Mouse (Mus musculus) liver, embryonic 11.5 days (tissue): ENCODE measurements around the gene Fank1. TPM values are rescaled to one million over a fixed set of nuclear protein-coding genes. Genes with fewer than 3 reads are reported as not detected.

ENCODE experiments used
- ATAC-seq: fragments of 200-750 bp; cut with Nextera tagmentation; replicated peaks from 2 replicates; pipeline ENCODE4 v1.8.0; 2017; ENCODE audit warnings: moderate number of reproducible peaks, mild to moderate bottlenecking, moderate TSS enrichment, moderate library complexity; ENCODE audit not compliant: low FRiP score
- DNase-seq: peaks from one replicate; pipeline ENCODE4 v3.0.0-alpha.2; 2017; ENCODE audit warnings: low spot score
- H3K27ac ChIP-seq: fragments of 300-500 bp; sonication (generic); 2 replicates; pipeline ENCODE4 v1.5.1; 2014; ENCODE audit warnings: mild to moderate bottlenecking, low read depth, low read length, control low read depth
- H3K27me3 ChIP-seq: fragments of 300-500 bp; sonication (generic); replicated peaks from 2 replicates; pipeline ENCODE4 v1.6.1; 2014; ENCODE audit warnings: low read length, mixed read lengths; ENCODE audit not compliant: control insufficient read depth, insufficient read depth
- H3K36me3 ChIP-seq: fragments of 300-500 bp; sonication (generic); 2 replicates; pipeline ENCODE4 v1.6.1; 2014; ENCODE audit warnings: mild to moderate bottlenecking, low read length, moderate library complexity, mixed read lengths; ENCODE audit not compliant: control insufficient read depth, insufficient read depth
- H3K4me1 ChIP-seq: fragments of 300-500 bp; sonication (generic); replicated peaks from 2 replicates; pipeline ENCODE4 v1.6.1; 2014; ENCODE audit warnings: low read length, mixed read lengths; ENCODE audit not compliant: control insufficient read depth, insufficient read depth
- H3K4me2 ChIP-seq: fragments of 300-500 bp; sonication (generic); 2 replicates; pipeline ENCODE4 v1.6.1; 2014; ENCODE audit warnings: mild to moderate bottlenecking, control low read depth, moderate library complexity
- H3K4me3 ChIP-seq: fragments of 300-500 bp; sonication (generic); 2 replicates; pipeline ENCODE4 v1.5.1; 2014; ENCODE audit warnings: low read depth, low read length, control low read depth
- H3K9ac ChIP-seq: fragments of 300-500 bp; sonication (generic); 2 replicates; pipeline ENCODE4 v1.6.1; 2014; ENCODE audit warnings: low read depth, low read length, control low read depth
- H3K9me3 ChIP-seq: fragments of 300-500 bp; sonication (generic); 2 replicates; pipeline ENCODE4 v1.6.1; 2016; ENCODE audit warnings: low read length, inconsistent platforms, mixed read lengths; ENCODE audit not compliant: control insufficient read depth
- WGBS: fragments of 180-500 bp; shearing (Covaris S2); extraction: QIAGEN DNeasy Blood & Tissue Kit; methylation state at CpG from one replicate; pipeline ENCODE4 v1.1.7; 2014; 5-methylcytosine and 5-hydroxymethylcytosine counted together
- polyA plus RNA-seq: library from polyadenylated mRNA; unstranded; fragments of >200 nt; fragmentation: Nextera tagmentation; extraction: Ambion mirVana; gene quantifications from 2 replicates; pipeline ENCODE4 v1.2.1, GENCODE M21; 2014

The Fank1 gene
- polyA plus RNA-seq: 0.25 TPM in 1 of 2 replicates, not detected in the other

- peak; percentile 97 for ATAC-seq
- under 1% methylated on average over 44 of the region's 45 CpGs for WGBS
- H3K36me3 ChIP-seq: no peaks in the 10 kb centered on the region
Measured at GRCm38 (mm10) chr7:133776626-133776996, at the start of gene Fank1. Gene Fank1 (plus strand): TSS chr7:133776861.

DNA sequence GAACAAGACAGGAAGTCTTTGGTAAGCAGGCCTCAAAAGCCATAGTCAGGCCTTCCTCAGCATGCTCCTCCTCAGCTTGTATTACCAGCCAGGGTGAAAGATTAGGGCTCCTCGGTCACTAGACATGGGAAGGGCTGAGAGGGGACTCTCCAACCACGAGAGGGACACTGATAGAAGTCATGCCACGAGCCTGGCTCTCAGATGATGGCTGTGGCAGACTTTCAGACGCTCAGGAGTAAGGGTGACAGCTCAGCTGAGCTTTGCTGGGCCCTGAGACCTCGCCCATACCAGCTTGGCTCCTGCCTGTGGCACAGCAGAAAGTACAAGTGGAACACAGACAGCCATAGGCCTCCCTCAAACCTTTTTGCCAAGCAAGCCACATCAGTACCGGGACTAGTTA, 49.6 kb upstream of the Fank1 start:
- DNase-seq (no peak), ATAC-seq (no peak)
- peaks cover 5% of the 10 kb centered on the region; the same call in 1 of the 2 replicates for H3K36me3 ChIP-seq
- peaks cover 6% of the 10 kb centered on the region; the same call in 1 of the 2 replicates for H3K4me1 ChIP-seq
- H3K9ac ChIP-seq: no peak overlapping the region
- H3K9me3 ChIP-seq: no peaks in the 10 kb centered on the region
- no peak overlapping the region for H3K27ac ChIP-seq
- H3K4me2 ChIP-seq: no peak overlapping the region
- no peak overlapping the region for H3K4me3 ChIP-seq
- WGBS: 64% methylated on average over 6 of the region's 6 CpGs
- H3K27me3 ChIP-seq: no peaks in the 10 kb centered on the region

More at GRCm38 (mm10) chr7:133776626-133776996, at the start of gene Fank1:
- no peak within 1 kb of the TSS; the same call in 1 of the 2 replicates for H3K27ac ChIP-seq
- peak within 1 kb of the TSS; percentile 91 for H3K4me2 ChIP-seq
- peaks cover 6% of the 10 kb centered on the region for H3K4me1 ChIP-seq
- DNase-seq: peak; percentile 92
- peak within 1 kb of the TSS; percentile 77 for H3K4me3 ChIP-seq
- no peaks in the 10 kb centered on the region for H3K27me3 ChIP-seq
- H3K9ac ChIP-seq: peak within 1 kb of the TSS; percentile 81
- no peaks in the 10 kb centered on the region for H3K9me3 ChIP-seq

GRCm38 (mm10) chr7:133729351-133729750, 47.3 kb upstream of the Fank1 start:
- DNase-seq (no peak), ATAC-seq (no peak)
- Histone ChIP-seq H3K4me3 (no peak overlapping the region), H3K9me3 (no peaks in the 10 kb centered on the region), H3K27ac (no peak overlapping the region), H3K36me3 (0 out of 2 replicates have a peak, but pooled peaks cover 2% of the 10 kb centered on the region), H3K4me2 (no peak overlapping the region), H3K9ac (no peak overlapping the region), H3K27me3 (no peaks in the 10 kb centered on the region), H3K4me1 (peaks cover 6% of the 10 kb centered on the region; the same call in 1 of the 2 replicates)
- 77% methylated on average over 5 of the region's 5 CpGs for WGBS

DNA sequence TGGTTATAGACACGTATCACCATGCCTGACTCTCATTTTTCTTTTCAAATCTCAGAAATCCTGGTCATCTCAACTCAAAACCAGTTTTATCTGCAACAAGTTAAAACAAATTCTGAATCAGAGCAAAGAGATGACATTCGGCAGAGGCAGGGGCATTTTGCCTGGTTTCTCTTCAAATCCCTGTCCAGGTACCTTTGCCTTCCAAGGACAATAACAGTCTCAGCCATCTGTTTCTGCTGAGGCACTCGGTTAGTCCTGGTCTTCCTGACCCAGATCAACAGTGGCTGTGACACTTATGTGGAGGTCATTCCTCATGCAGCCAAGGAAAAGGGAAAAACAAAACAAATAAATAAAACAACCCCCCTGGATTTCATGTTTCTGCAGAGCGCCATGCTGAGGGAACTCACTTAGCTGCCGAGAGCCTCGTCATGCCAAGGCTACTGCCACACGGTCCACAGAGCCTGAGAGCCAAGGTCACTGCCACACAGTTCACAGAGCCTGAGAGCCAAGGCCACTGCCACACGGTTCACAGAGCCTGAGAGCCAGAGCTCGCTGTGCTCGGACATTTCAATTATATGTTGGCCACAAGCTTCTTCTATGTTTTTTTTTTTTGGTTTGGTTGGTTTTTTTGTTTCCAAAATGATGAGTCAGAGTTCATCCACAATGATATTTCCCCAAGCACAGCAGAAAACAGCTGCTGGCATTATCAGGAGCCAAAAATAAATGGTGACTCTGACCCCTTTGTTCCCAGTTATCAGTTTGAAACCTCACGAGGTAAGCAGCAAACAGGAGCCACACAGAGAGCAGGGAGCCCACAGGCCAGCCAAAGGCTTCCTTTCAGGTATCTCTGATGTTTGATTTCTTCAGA, 46.1 kb upstream of the Fank1 start:
- Histone ChIP-seq H3K9ac (no peak overlapping the region), H3K4me1 (peaks cover 6% of the 10 kb centered on the region; the same call in 1 of the 2 replicates), H3K9me3 (no peaks in the 10 kb centered on the region), H3K27me3 (no peaks in the 10 kb centered on the region), H3K4me2 (no peak overlapping the region), H3K36me3 (0 out of 2 replicates have a peak, but pooled peaks cover 2% of the 10 kb centered on the region), H3K27ac (no peak overlapping the region), H3K4me3 (no peak overlapping the region)
- 75% methylated on average over 11 of the region's 11 CpGs for WGBS
- ATAC-seq: no peak
- DNase-seq: no peak

GRCm38 (mm10) chr7:133731971-133732645, 44.6 kb upstream of the Fank1 start:
- Histone ChIP-seq H3K4me3 (no peak overlapping the region), H3K27ac (no peak overlapping the region)
- no peak for DNase-seq

DNA sequence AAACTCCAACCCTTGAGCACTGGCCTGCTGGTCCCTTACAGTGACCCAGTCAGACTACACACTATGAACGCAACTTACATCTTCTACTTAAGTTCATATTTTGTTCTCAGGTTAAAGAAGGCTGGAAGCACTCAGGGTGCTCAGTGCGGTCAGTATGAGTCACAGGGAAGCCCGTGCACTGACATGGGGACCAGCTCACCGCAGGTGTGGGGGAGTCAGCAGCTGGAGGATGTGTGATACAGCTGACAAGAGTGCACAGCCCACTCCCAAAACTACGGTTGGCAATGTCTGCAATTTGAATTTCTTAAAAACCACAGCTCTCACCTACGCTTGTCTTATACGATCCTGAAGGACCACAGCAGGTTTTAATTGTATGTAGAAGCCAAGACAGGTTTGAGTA, 36.1 kb upstream of the Fank1 start:
- Histone ChIP-seq H3K27ac (no peak overlapping the region), H3K27me3 (no peaks in the 10 kb centered on the region)

More at GRCm38 (mm10) chr7:133731971-133732645, 44.6 kb upstream of the Fank1 start:
- Histone ChIP-seq H3K36me3 (0 out of 2 replicates have a peak, but pooled peaks cover 2% of the 10 kb centered on the region), H3K4me2 (no peak overlapping the region), H3K9me3 (no peaks in the 10 kb centered on the region), H3K27me3 (no peaks in the 10 kb centered on the region), H3K4me1 (peaks cover 6% of the 10 kb centered on the region; the same call in 1 of the 2 replicates), H3K9ac (no peak overlapping the region)
- no peak for ATAC-seq
- WGBS: 79% methylated on average over 4 of the region's 4 CpGs

DNA sequence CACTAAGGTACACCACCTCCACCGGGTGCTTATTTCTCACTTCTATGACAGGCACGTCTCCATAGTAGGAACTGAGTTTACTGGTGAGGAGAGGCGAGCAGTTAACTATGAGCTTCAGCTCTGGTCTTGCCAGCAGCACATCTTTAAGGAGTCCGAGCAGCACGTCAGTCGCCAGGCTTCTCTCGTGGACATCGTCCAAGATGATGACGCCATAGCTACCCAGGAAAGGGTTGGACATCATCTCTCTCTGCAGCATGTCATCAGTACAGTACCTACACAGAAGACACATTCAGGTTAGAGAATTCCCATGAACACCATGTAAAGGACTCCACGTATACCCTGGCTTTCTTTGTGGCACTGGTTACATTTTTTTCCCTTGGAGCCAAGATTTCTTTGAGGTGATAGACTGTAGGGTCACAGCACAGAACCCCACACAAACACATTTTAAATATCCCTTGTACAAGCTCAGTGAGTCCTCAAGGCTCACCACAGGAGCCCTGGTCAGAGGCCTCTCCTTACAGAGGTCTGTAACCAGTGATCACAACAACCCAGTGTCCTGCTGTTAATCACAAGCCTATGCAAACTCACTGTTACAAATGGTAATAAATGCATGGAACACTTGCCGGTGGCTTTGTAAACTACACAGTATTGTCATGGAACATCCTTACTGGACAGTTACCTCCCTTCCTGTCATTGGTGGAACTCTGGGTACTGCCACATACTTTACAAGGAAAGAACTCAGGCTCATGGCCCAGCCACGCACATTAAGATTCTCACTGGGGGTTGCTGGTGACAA, 33.9 kb upstream of the Fank1 start:
- Histone ChIP-seq H3K27ac (no peak overlapping the region), H3K4me2 (no peak overlapping the region), H3K36me3 (no peaks in the 10 kb centered on the region), H3K9me3 (no peaks in the 10 kb centered on the region), H3K27me3 (no peaks in the 10 kb centered on the region), H3K4me1 (0 out of 2 replicates have a peak, but pooled peaks cover 3% of the 10 kb centered on the region), H3K9ac (no peak overlapping the region), H3K4me3 (no peak overlapping the region)
- ATAC-seq: no peak
- no peak for DNase-seq
- 93% methylated on average over 12 of the region's 12 CpGs for WGBS

More for the DNA sequence above, 36.1 kb upstream of the Fank1 start:
- Histone ChIP-seq H3K9ac (no peak overlapping the region), H3K4me3 (no peak overlapping the region), H3K9me3 (no peaks in the 10 kb centered on the region), H3K4me2 (no peak overlapping the region), H3K4me1 (0 out of 2 replicates have a peak, but pooled peaks cover 3% of the 10 kb centered on the region), H3K36me3 (no peaks in the 10 kb centered on the region)
- no peak for DNase-seq
- WGBS: 78% methylated on average over 7 of the region's 7 CpGs
- no peak for ATAC-seq

DNA sequence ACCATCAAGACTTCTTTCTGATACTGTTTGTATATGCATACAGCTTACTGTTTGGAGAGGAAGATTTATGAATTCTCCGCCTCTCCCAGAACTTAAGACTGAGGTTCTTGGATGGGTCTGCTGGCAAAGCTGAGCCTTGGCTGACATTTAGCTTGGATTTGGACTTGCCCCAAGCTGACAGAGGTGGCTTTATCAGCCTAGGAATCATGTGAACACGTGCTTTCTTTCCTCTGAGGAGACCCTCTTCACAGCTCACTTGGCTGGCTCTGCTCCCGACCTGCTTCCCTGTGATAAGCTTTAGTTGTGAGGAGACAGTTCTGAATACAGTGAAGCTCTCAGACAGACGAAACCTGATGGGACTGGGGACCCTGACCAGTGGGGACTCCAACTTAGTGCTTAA, 33.0 kb upstream of the Fank1 start:
- H3K4me1 ChIP-seq: 0 out of 2 replicates have a peak, but pooled peaks cover 3% of the 10 kb centered on the region
- WGBS: 50% methylated on average over 4 of the region's 4 CpGs
- H3K9ac ChIP-seq: no peak overlapping the region
- H3K9me3 ChIP-seq: no peaks in the 10 kb centered on the region
- no peaks in the 10 kb centered on the region for H3K27me3 ChIP-seq
- no peak overlapping the region for H3K27ac ChIP-seq
- ATAC-seq: no peak
- no peak overlapping the region for H3K4me3 ChIP-seq
- peaks cover 2% of the 10 kb centered on the region; the same call in 1 of the 2 replicates for H3K36me3 ChIP-seq
- H3K4me2 ChIP-seq: no peak overlapping the region
- no peak for DNase-seq
